Mouse (Mus musculus) B cell, adult 67 days (primary cell): ENCODE data around the gene 1700029P11Rik. TPM values are rescaled to one million over a fixed set of nuclear protein-coding genes. Genes with fewer than 3 reads are reported as not detected.

Source experiments
- total RNA-seq, 2 experiments: library from RNA; stranded (reverse); gene quantifications; 4 replicates each; pipeline ENCODE4 v1.2.4; 2023

The 1700029P11Rik gene
- total RNA-seq = not detected

DNA sequence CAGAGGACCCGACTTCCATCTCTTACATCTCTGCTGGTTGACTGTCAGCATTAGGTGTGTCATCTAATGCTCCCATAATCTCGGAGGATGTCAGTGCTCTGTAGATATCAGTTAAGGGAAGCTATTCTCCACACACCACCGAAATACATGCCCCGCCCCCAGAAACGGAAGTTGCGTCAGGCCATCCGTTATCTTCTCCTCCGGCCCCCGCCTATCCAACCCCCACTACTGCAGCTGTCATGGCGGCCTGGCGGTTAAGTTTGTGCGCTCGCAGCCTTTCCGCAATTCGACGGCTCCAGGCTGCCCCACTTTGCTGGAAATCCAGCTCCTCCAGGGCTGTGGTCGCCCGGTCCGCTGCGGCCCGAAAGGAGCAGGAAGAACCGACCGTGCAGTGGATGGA lies at the start of gene 1700029P11Rik:
Gene 1700029P11Rik, plus strand, starts transcription at position 220 of the 400 bp plus-strand sequence.

DNA sequence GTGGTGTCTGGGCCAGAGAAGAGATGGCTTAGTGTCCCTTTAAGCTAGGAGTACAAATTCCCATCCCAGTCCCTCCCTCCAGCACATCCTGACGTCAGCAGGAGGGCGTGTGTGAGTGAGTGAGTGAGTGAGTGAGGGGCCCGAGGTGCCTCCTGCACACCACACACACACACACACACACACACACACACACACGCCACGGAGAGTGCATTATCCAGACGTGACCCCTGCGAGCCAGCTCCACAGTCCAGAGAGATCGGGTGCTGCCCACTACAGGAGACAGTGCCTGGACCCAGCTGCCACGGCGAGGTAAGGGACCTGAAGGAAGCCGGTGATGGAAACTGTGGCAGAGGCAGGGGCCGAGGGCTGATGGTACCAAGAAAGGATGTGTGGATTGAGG lies 43.7 kb upstream of the 1700029P11Rik start, which contains the start of gene Csdc2:
Gene Csdc2, plus strand, starts transcription at position 81 of the 400 bp plus-strand sequence.

DNA sequence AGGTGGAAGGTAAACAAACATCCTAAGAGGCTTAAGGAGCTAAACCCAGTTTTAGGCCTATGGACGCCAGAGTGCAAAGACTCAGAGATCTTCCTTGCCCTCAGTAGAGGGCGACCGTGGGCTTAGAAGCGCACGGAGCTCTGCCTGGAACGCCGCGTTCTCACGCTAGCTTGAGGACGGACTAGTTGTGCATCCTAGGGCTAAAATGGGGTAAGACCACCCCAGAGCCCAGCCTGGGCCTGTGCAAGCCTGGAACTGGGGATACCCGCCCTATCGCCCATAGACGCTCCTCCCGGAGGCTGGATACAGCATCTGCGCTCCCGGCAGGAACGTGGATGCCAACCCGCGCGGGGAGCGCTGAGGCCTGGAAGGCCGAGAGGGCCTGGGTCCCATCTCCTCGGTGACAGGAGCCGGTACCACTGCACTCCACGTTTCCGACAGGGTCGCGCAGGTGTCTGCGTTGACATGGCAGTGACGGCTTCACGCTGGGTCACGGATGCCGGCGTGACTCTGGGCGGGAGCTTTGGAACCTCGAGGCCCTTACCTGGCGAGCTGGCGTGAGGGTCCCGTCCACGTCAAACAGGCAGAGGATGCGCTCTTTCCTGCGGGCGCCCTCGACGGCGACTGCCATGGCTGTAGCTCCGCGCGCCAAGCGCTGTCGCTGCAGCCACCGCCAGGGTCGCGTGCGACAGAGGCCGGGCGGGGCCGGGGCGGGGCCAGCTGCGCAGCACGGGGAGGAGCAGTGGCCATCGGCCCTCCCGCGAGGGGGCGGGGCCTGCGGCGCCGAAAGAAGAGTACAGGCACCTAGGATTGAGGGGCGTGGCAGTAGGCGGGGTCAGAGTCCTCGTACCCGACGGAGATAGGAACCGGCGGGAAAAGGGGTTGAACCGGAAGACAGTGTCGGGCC lies 19.9 kb upstream of the 1700029P11Rik start, which contains the start of gene Pmm1:
Gene Pmm1, minus strand, starts transcription at position 760 of the 907 bp plus-strand sequence.

DNA sequence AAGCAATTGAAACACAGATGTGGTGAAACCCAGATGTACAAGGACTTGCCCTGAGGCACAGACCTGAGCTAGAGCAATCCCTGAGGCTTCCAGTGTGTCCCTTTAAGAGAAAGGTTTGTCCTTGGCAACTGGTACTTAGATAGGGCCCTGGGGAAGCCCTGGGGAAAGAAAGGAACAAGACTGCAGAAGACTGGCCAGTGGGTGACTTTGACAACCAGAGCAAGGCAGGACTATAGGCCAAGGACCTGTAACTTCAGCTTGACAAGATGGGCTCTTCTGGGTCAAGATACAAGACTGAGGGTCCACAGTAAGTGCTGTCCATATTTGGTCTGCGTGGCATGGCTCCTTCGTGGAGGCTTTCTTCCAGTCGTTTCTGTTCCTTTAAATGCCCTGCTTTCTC lies 7.3 kb downstream of the 1700029P11Rik start, which contains the start of gene Xrcc6:
Gene Xrcc6, plus strand, starts transcription at position 190 of the 400 bp plus-strand sequence.

Other genes starting within 250 kb of the 1700029P11Rik start
- 10 to 100 TPM; 40.0 to 42.6 TPM for gene Zc3h7b, start 235.5 kb upstream of the 1700029P11Rik start, total RNA-seq
- gene Rangap1, start 235.0 kb upstream of the 1700029P11Rik start, total RNA-seq = 10 to 100 TPM; 67.0 to 80.9 TPM
- 10 to 100 TPM; 38.6 to 45.3 TPM for gene Tef, start 178.1 kb upstream of the 1700029P11Rik start, total RNA-seq
- gene Tob2, start 121.7 kb upstream of the 1700029P11Rik start, total RNA-seq = 100 to 1,000 TPM; 114 to 123 TPM
- 10 to 100 TPM; 62.7 to 66.9 TPM for gene Phf5a, start 108.6 kb upstream of the 1700029P11Rik start, total RNA-seq
- gene Aco2, start 108.2 kb upstream of the 1700029P11Rik start, total RNA-seq = 100 to 1,000 TPM; 144 to 153 TPM
- gene Polr3h, start 54.3 kb upstream of the 1700029P11Rik start, total RNA-seq = 10 to 100 TPM; 22.9 to 23.7 TPM
- gene Csdc2, start 43.8 kb upstream of the 1700029P11Rik start, total RNA-seq = under 1 TPM; 0.15 TPM
- 10 to 100 TPM; 20.5 to 22.3 TPM for gene Pmm1, start 19.6 kb upstream of the 1700029P11Rik start, total RNA-seq
- gene Xrcc6, start 7.3 kb downstream of the 1700029P11Rik start, total RNA-seq = 10 to 100 TPM; 36.6 to 36.9 TPM
- 10 to 100 TPM; 26.1 to 31.1 TPM for gene Desi1, start 53.3 kb downstream of the 1700029P11Rik start, total RNA-seq
- gene Snu13, start 67.1 kb downstream of the 1700029P11Rik start, total RNA-seq = 100 to 1,000 TPM; 102 to 122 TPM
- not detected for gene 4930407I10Rik, start 78.6 kb downstream of the 1700029P11Rik start, total RNA-seq
- not detected for gene Mei1, start 89.5 kb downstream of the 1700029P11Rik start, total RNA-seq
- 10 to 100 TPM; 57.8 to 66.3 TPM for gene Ccdc134, start 147.4 kb downstream of the 1700029P11Rik start, total RNA-seq
- gene Srebf2, start 166.6 kb downstream of the 1700029P11Rik start, total RNA-seq = 100 to 1,000 TPM; 225 to 242 TPM
- gene Shisa8, start 232.3 kb downstream of the 1700029P11Rik start, total RNA-seq = 1 to 10 TPM; 7.9 to 8.9 TPM
- 100 to 1,000 TPM; 350 to 394 TPM for gene Tnfrsf13c, start 243.8 kb downstream of the 1700029P11Rik start, total RNA-seq